Mouse (Mus musculus) limb, embryonic 11.5 days (tissue): Measurements from ENCODE around the gene Gm6268. TPM values are rescaled to one million over a fixed set of nuclear protein-coding genes. Genes with fewer than 3 reads are reported as not detected.

Experiments
- ATAC-seq: fragments of 200-750 bp; cut with Nextera tagmentation; 2 replicates; pipeline ENCODE4 v1.8.0; 2017; ENCODE audit warnings: low read depth; ENCODE audit not compliant: insufficient number of reproducible peaks, low FRiP score, low TSS enrichment
- DNase-seq: peaks from one replicate; pipeline ENCODE4 v3.0.0-alpha.2; 2015; ENCODE audit warnings: low spot score
- H3K27ac ChIP-seq: fragments of 300-500 bp; sonication (generic); replicated peaks from 2 replicates; pipeline ENCODE4 v1.5.1; 2014; ENCODE audit warnings: low read depth, mild to moderate bottlenecking, low read length
- H3K27me3 ChIP-seq: fragments of 300-500 bp; sonication (generic); 2 replicates; pipeline ENCODE4 v1.6.1; 2014; ENCODE audit warnings: mild to moderate bottlenecking, low read length, mixed read lengths; ENCODE audit not compliant: control insufficient read depth, insufficient read depth
- H3K36me3 ChIP-seq: fragments of 300-500 bp; sonication (generic); 2 replicates; pipeline ENCODE4 v1.6.1; 2014; ENCODE audit warnings: mild to moderate bottlenecking, low read length, moderate library complexity, mixed read lengths; ENCODE audit not compliant: control insufficient read depth, insufficient read depth
- H3K4me1 ChIP-seq: fragments of 300-500 bp; sonication (generic); 2 replicates; pipeline ENCODE4 v1.6.1; 2014; ENCODE audit warnings: low read length, mixed read lengths; ENCODE audit not compliant: control insufficient read depth, insufficient read depth
- H3K4me2 ChIP-seq: fragments of 300-500 bp; sonication (generic); 2 replicates; pipeline ENCODE4 v1.6.1; 2014; ENCODE audit warnings: low read depth, mild to moderate bottlenecking, moderate library complexity; ENCODE audit not compliant: severe bottlenecking
- H3K4me3 ChIP-seq: fragments of 300-500 bp; sonication (generic); 2 replicates; pipeline ENCODE4 v1.5.1; 2014; ENCODE audit warnings: low read depth, low read length
- H3K9ac ChIP-seq: fragments of 300-500 bp; sonication (generic); 2 replicates; pipeline ENCODE4 v1.6.1; 2014; ENCODE audit warnings: mild to moderate bottlenecking, low read length
- H3K9me3 ChIP-seq: fragments of 300-500 bp; sonication (generic); 2 replicates; pipeline ENCODE4 v1.6.1; 2016; ENCODE audit warnings: low read length; ENCODE audit not compliant: control insufficient read depth
- WGBS: fragments of 180-500 bp; shearing (Covaris S2); extraction: QIAGEN DNeasy Blood & Tissue Kit; methylation state at CpG from one replicate; pipeline ENCODE4 v1.1.7; 2014; 5-methylcytosine and 5-hydroxymethylcytosine counted together
- microRNA-seq: library from miRNA; unstranded; fragments of <30 nt; microRNA quantifications from one replicate; pipeline ENCODE4, GENCODE M21; 2016
- polyA plus RNA-seq: library from polyadenylated mRNA; unstranded; fragments of >200 nt; fragmentation: Nextera tagmentation; extraction: Ambion mirVana; gene quantifications from 2 replicates; pipeline ENCODE4 v1.2.1, GENCODE M21; 2014

Gene Gm6268
- polyA plus RNA-seq, 1 experiment from 2014 or later = not detected

DNA sequence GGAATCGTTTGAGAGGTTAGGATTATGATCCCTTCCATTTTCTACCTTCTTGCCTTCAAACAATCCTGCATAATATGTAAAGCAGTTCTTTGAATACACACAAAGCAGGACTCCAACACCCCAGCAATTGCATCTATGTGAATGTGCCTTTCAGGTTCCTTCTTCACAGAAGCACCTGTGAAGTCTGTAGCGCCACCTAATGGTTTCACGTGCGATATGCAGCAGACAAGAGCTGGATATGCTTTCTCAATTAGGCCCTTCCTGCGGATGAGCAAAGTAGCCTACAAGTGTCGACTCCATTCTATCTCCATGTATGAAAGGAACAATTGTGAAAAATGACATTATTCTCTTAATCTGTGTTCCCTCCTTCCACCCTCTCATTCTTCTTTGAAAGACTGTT is 33.9 kb downstream of the Gm6268 start:
- Histone ChIP-seq H3K9me3 (no peaks in the 10 kb centered on the region), H3K4me1 (no peaks in the 10 kb centered on the region), H3K4me2 (no peak overlapping the region), H3K9ac (no peak overlapping the region), H3K27me3 (no peaks in the 10 kb centered on the region), H3K36me3 (no peaks in the 10 kb centered on the region), H3K27ac (no peak overlapping the region), H3K4me3 (no peak overlapping the region)
- ATAC-seq (no peak), DNase-seq (no peak)
- 43% methylated on average over 6 of the region's 6 CpGs for WGBS

DNA sequence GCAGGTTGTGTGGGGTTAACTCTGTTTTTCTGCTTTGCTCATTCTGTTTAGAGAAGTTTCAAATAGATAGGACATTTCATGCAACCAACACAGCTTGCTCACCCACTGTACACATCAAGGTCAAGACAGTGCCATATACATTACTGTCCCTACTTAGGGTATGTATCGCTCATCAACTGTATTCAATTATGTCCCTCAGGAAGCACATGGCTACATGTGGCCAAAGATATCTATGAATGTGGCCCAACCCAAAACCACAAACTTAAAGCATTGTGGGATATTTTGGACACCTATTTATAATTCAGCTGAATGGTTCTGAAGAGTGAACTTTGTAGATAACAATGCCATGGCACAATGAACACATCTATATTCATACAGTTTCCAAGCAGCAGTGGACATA is 36.9 kb downstream of the Gm6268 start:
- H3K27me3 ChIP-seq = no peaks in the 10 kb centered on the region
- no peak for DNase-seq
- no peaks in the 10 kb centered on the region for H3K4me1 ChIP-seq
- WGBS = 92% methylated on average over 1 of the region's 1 CpGs
- no peaks in the 10 kb centered on the region for H3K9me3 ChIP-seq
- no peak overlapping the region for H3K27ac ChIP-seq
- no peak for ATAC-seq
- no peaks in the 10 kb centered on the region for H3K36me3 ChIP-seq
- H3K9ac ChIP-seq = no peak overlapping the region
- no peak overlapping the region for H3K4me2 ChIP-seq
- no peak overlapping the region for H3K4me3 ChIP-seq

Small RNA genes within 50 kb of the gene (microRNA-seq; reads per million reads assigned to microRNA genes)
- not detected for gene Gm44485

Other genes starting within 250 kb of the Gm6268 start
- 7.8 and 8.8 TPM in 2 replicates for gene Zcchc12, start 205.4 kb upstream of the Gm6268 start, polyA plus RNA-seq
- gene Lonrf3, start 72.9 kb upstream of the Gm6268 start, polyA plus RNA-seq = 0.10 and 0.11 TPM in 2 replicates
- not detected in 2 replicates for gene Gm14569, start 90.5 kb downstream of the Gm6268 start, polyA plus RNA-seq
- gene Pgrmc1, start 196.9 kb downstream of the Gm6268 start, polyA plus RNA-seq = 374 and 384 TPM in 2 replicates
- gene Akap17b, start 244.1 kb downstream of the Gm6268 start, polyA plus RNA-seq = 2.2 and 2.6 TPM in 2 replicates